Mouse (Mus musculus) erythroblast, adult 5-6 weeks (primary cell): ENCODE measurements at regions not wholly inside any gene's neighbourhood (a gene's known extent, or its start where the extent isn't known, plus 50 kb on each side); places are given as distances from the start of the nearest gene placed in this dataset.

Source experiments
- ATAC-seq: replicated peaks from 2 replicates; pipeline ENCODE4 v1.8.0; 2016; ENCODE audit warnings: moderate number of reproducible peaks, mild to moderate bottlenecking, moderate TSS enrichment, inconsistent platforms; ENCODE audit not compliant: poor library complexity, low FRiP score, severe bottlenecking

- ATAC-seq, result no peak
Observed at GRCm38 (mm10) chr2:117877816-117878215, 233.9 kb upstream of the Thbs1 start.

- ATAC-seq, result no peak
Observed at GRCm38 (mm10) chr2:117882136-117882535, 229.5 kb upstream of the Thbs1 start.

GRCm38 (mm10) chr2:117882890-117883289 lies 228.8 kb upstream of the Thbs1 start:
- no peak for ATAC-seq

- no peak for ATAC-seq
Observed at GRCm38 (mm10) chr2:117886516-117886915, 225.2 kb upstream of the Thbs1 start.

GRCm38 (mm10) chr2:117901311-117901710 lies 210.4 kb upstream of the Thbs1 start:
- ATAC-seq, result no peak

- no peak for ATAC-seq
Observed at GRCm38 (mm10) chr2:117902837-117903236, 208.8 kb upstream of the Thbs1 start.

- no peak for ATAC-seq
Observed at GRCm38 (mm10) chr2:117903705-117904104, 208.0 kb upstream of the Thbs1 start.

- no peak for ATAC-seq
Observed at GRCm38 (mm10) chr2:117906509-117906908, 205.2 kb upstream of the Thbs1 start.

- no peak for ATAC-seq
Observed at GRCm38 (mm10) chr2:117910781-117911180, 200.9 kb upstream of the Thbs1 start.

GRCm38 (mm10) chr2:117912722-117913121 lies 199.0 kb upstream of the Thbs1 start:
- ATAC-seq, result no peak

GRCm38 (mm10) chr2:117913846-117914245 lies 197.8 kb upstream of the Thbs1 start:
- no peak for ATAC-seq

GRCm38 (mm10) chr2:117915821-117916220 lies 195.9 kb upstream of the Thbs1 start:
- no peak for ATAC-seq

- no peak for ATAC-seq
Observed at GRCm38 (mm10) chr2:117917181-117917580, 194.5 kb upstream of the Thbs1 start.

- ATAC-seq, result no peak
Observed at GRCm38 (mm10) chr2:117924877-117925276, 186.8 kb upstream of the Thbs1 start.

GRCm38 (mm10) chr2:117925412-117925811 lies 186.3 kb upstream of the Thbs1 start:
- no peak for ATAC-seq

- no peak for ATAC-seq
Observed at GRCm38 (mm10) chr2:117928062-117928461, 183.6 kb upstream of the Thbs1 start.

GRCm38 (mm10) chr2:117929586-117929985 lies 182.1 kb upstream of the Thbs1 start:
- ATAC-seq, result no peak

GRCm38 (mm10) chr2:117930895-117931537 lies 180.7 kb upstream of the Thbs1 start:
- no peak for ATAC-seq

- ATAC-seq, result no peak
Observed at GRCm38 (mm10) chr2:117936590-117936989, 175.1 kb upstream of the Thbs1 start.

GRCm38 (mm10) chr2:117938283-117939049 lies 173.2 kb upstream of the Thbs1 start:
- ATAC-seq, result no peak

- ATAC-seq, result no peak
Observed at GRCm38 (mm10) chr2:117941517-117942096, 170.1 kb upstream of the Thbs1 start.
